Mouse (Mus musculus): ENCODE data around the gene Herc2. TPM values are rescaled to one million over a fixed set of nuclear protein-coding genes. Genes with fewer than 3 reads are reported as not detected.

Gene Herc2
- polyA plus RNA-seq, 1 experiment from 2014 or later = 51.5 TPM

- no peaks in the 10 kb centered on the region for H3K4me1 ChIP-seq (ENCODE audit: control insufficient read depth, insufficient read depth, low read length)
- H3K27me3 ChIP-seq (ENCODE audit: control insufficient read depth, insufficient read depth, low read depth, low read length) = no peaks in the 10 kb centered on the region
- H3K27ac ChIP-seq (ENCODE audit: low read length) = no peak overlapping the region
- no peak overlapping the region for H3K9ac ChIP-seq (ENCODE audit: low read depth, low read length)
- H3K9me3 ChIP-seq (replicated peaks; ENCODE audit: control insufficient read depth, low read length, poor library complexity, severe bottlenecking) = 0 out of 2 replicates have a peak, but pooled peaks cover 4% of the 10 kb centered on the region
- no peaks in the 10 kb centered on the region for H3K36me3 ChIP-seq (ENCODE audit: control insufficient read depth, insufficient read depth, low read length)
- ATAC-seq = no peak
- 84% methylated on average over 10 of the region's 10 CpGs for WGBS
- H3K4me2 ChIP-seq (ENCODE audit: low read length) = no peak overlapping the region
- H3K4me3 ChIP-seq (ENCODE audit: low read depth, low read length) = no peak overlapping the region
Measured at GRCm38 (mm10) chr7:56254568-56254967, 204.6 kb downstream of the Herc2 start.

DNA sequence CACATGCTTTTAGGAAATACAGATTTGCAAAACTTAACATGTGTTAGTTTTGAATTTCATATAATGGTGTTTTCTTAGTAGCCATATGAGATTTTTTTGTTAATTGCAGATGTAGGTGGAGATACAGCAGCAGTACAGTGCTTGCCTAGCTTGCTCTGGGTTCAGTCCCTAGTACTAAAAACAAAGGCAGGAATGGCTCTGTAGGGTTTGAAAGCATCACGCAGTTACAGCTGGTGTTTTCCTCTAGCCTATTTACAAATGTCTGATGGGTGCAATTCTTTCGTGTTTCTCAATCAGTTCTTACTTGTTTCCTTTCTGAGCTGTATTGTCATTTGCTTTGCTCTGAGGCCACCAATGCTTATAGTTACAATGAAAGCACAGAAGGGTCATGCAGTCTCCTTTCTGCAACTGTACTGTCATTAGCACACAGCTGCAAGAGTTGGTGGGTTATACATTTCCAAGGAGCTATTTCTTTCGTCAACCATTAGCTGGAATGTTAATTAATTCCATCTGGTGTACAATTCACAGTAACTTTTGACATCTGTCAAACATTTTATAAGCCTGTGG, 208.0 kb downstream of the Herc2 start:
- Histone ChIP-seq H3K4me3 (ENCODE audit: low read depth, low read length) (no peak overlapping the region), H3K4me2 (ENCODE audit: low read length) (no peak overlapping the region), H3K9ac (ENCODE audit: low read depth, low read length) (no peak overlapping the region), H3K27ac (ENCODE audit: low read length) (no peak overlapping the region), H3K36me3 (ENCODE audit: control insufficient read depth, insufficient read depth, low read length) (no peaks in the 10 kb centered on the region), H3K4me1 (ENCODE audit: control insufficient read depth, insufficient read depth, low read length) (no peaks in the 10 kb centered on the region), H3K9me3 (replicated peaks; ENCODE audit: control insufficient read depth, low read length, poor library complexity, severe bottlenecking) (no peaks in the 10 kb centered on the region), H3K27me3 (ENCODE audit: control insufficient read depth, insufficient read depth, low read depth, low read length) (no peaks in the 10 kb centered on the region)
- 74% methylated on average over 3 of the region's 3 CpGs for WGBS
- ATAC-seq = no peak

DNA sequence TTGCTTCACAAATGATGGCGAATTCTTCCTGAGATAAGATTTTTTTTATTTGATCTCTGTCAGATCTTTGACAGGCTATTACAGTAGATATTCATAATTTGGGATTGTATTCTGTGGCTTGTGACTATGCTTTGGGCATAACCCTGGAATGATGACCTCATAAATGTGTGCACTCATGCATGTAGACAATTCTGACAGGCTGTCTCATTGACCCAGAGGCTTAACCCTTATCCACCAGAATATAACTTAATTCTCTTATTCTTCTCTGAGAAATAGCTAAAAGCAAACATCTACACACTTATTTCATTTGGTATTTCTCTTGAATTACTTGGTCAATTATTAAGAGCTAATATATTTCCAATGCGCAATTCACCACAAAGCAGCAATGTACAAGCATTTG, 227.5 kb downstream of the Herc2 start:
- Histone ChIP-seq H3K9me3 (replicated peaks; ENCODE audit: control insufficient read depth, low read length, poor library complexity, severe bottlenecking) (no peaks in the 10 kb centered on the region), H3K27ac (ENCODE audit: low read length) (no peak overlapping the region)
- WGBS = 88% methylated on average over 2 of the region's 2 CpGs

More for the DNA sequence above, 227.5 kb downstream of the Herc2 start:
- no peak overlapping the region for H3K4me3 ChIP-seq (ENCODE audit: low read depth, low read length)
- no peak for ATAC-seq
- no peaks in the 10 kb centered on the region for H3K4me1 ChIP-seq (ENCODE audit: control insufficient read depth, insufficient read depth, low read length)
- no peaks in the 10 kb centered on the region for H3K36me3 ChIP-seq (ENCODE audit: control insufficient read depth, insufficient read depth, low read length)
- H3K4me2 ChIP-seq (ENCODE audit: low read length) = no peak overlapping the region
- no peaks in the 10 kb centered on the region for H3K27me3 ChIP-seq (ENCODE audit: control insufficient read depth, insufficient read depth, low read depth, low read length)
- H3K9ac ChIP-seq (ENCODE audit: low read depth, low read length) = no peak overlapping the region

Other genes starting within 250 kb of the Herc2 start
- gene Cyfip1, start 208.5 kb upstream of the Herc2 start, polyA plus RNA-seq (2015; fragmentation: Nextera tagmentation; extraction: Ambion mirVana) = 43.1 and 44.1 TPM in 2 replicates
- 33.4 and 34.6 TPM in 2 replicates for gene Nipa2, start 87.7 kb upstream of the Herc2 start, polyA plus RNA-seq (2015; fragmentation: Nextera tagmentation; extraction: Ambion mirVana)
- 32.0 and 33.2 TPM in 2 replicates for gene Nipa1, start 30.2 kb upstream of the Herc2 start, polyA plus RNA-seq (2015; fragmentation: Nextera tagmentation; extraction: Ambion mirVana)
- gene Oca2, start 189.6 kb downstream of the Herc2 start, polyA plus RNA-seq (2015; fragmentation: Nextera tagmentation; extraction: Ambion mirVana) = 0.21 and 0.31 TPM in 2 replicates